Mouse (Mus musculus) C2C12 (cell line): ENCODE measurements around the gene Akap2. TPM values are rescaled to one million over a fixed set of nuclear protein-coding genes. Genes with fewer than 3 reads are reported as not detected.

Experiments
- H3K27me3 ChIP-seq: one replicate; pipeline ENCODE4 v1.6.1; 2011; ENCODE audit not compliant: control insufficient read depth, insufficient read depth, insufficient read length
- H3K36me3 ChIP-seq: one replicate; pipeline ENCODE4 v1.6.1; 2011; ENCODE audit not compliant: control insufficient read depth, insufficient read depth
- H3K4me3 ChIP-seq: one replicate; pipeline ENCODE4 v1.5.1; 2011; ENCODE audit warnings: mild to moderate bottlenecking, control low read depth; ENCODE audit not compliant: poor library complexity, insufficient read depth, severe bottlenecking
- H3K79me2 ChIP-seq: one replicate; pipeline ENCODE4 v1.6.1; 2011; ENCODE audit not compliant: control insufficient read depth, insufficient read depth
- H3K79me3 ChIP-seq: one replicate; pipeline ENCODE4 v1.6.1; 2011; ENCODE audit warnings: low read depth, control low read depth
- H3ac ChIP-seq: one replicate; pipeline ENCODE3; 2011; ENCODE audit warnings: low read depth; ENCODE audit not compliant: control insufficient read depth, insufficient read length
- CEBPB ChIP-seq: IDR thresholded peaks from one replicate; pipeline ENCODE4 v1.6.1; 2011; ENCODE audit warnings: low read depth, mild to moderate bottlenecking, control low read depth, moderate library complexity
- CTCF ChIP-seq: IDR thresholded peaks from one replicate; pipeline ENCODE4 v1.5.1; 2011; ENCODE audit not compliant: control insufficient read depth, insufficient read depth, insufficient read length
- FOSL1 ChIP-seq: IDR thresholded peaks from one replicate; pipeline ENCODE4 v1.8.0; 2011; ENCODE audit warnings: mild to moderate bottlenecking, low read length; ENCODE audit not compliant: poor library complexity, insufficient read depth, severe bottlenecking
- MAX ChIP-seq: IDR thresholded peaks from one replicate; pipeline ENCODE4 v1.6.1; 2011; ENCODE audit warnings: mild to moderate bottlenecking, control low read depth
- MYOD1 ChIP-seq: IDR thresholded peaks from one replicate; pipeline ENCODE4 v1.6.1; 2011; ENCODE audit warnings: low read depth; ENCODE audit not compliant: control insufficient read depth, insufficient read length
- MYOG ChIP-seq: IDR thresholded peaks from one replicate; pipeline ENCODE4 v1.6.1; 2011; ENCODE audit not compliant: control insufficient read depth, insufficient read length; ENCODE audit errors: extremely low read depth
- USF1 ChIP-seq: IDR thresholded peaks from one replicate; pipeline ENCODE4 v1.6.1; 2011; ENCODE audit warnings: low read depth, mild to moderate bottlenecking, control low read depth, moderate library complexity
- polyA plus RNA-seq: library from polyadenylated mRNA; unstranded; fragments of >200 nt; fragmentation: generic; extraction: Trizol; gene quantifications from one replicate; pipeline ENCODE4 v1.2.1, GENCODE M21; 2012; ENCODE audit warnings: missing spikeins

Akap2 gene
- polyA plus RNA-seq, 1 experiment = 37.0 TPM

DNA sequence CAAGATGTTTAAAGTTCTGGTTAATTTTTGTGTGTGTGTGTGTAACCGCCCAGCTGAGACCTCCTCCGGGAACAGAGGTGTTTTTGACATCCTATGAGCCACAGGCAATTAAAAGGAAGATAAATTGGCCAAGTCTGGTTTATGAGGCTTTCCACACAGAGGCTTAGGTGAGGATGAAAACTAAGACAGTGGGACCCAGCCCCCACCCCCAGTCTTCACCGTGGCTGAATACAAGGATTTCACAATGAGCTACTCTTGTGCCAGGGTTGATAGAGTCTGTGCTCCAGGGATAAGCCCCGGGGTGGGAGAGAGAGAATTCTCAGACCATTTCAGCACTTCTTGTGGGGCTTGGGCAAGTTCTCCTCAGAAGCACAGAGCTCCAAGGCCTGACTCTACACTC is 33.6 kb downstream of the Akap2 start:
- Histone ChIP-seq H3K4me3 (no peak overlapping the region), H3K27me3 (no peaks in the 10 kb centered on the region), H3ac (no peak overlapping the region), H3K79me2 (no peaks in the 10 kb centered on the region), H3K79me3 (no peaks in the 10 kb centered on the region), H3K36me3 (no peaks in the 10 kb centered on the region)
- no peak for TF ChIP-seq CEBPB
- no peak for TF ChIP-seq USF1
- no peak for TF ChIP-seq MYOG
- no peak for TF ChIP-seq FOSL1
- TF ChIP-seq MAX = no peak

DNA sequence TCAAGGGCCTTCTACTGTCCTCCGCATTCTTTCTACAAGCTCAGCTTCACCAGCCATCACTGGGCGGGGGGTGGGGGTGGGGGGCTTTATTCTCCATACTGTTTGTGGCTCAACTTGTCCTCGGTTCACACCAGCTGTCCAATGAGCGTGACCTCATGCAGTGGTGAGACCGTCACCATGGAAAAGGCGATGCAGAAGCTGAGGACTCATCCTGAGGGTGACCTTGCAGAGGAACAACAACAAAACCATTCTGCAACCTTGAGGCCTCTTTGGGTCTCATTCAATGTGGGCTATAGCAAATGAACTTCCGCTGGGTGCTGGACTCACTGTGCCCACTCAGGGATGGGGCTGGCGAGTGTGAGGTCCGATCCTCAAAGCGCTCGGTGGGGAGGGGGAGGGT is 34.1 kb downstream of the Akap2 start:
- Histone ChIP-seq H3K36me3 (no peaks in the 10 kb centered on the region), H3K4me3 (no peak overlapping the region), H3K27me3 (no peaks in the 10 kb centered on the region), H3K79me3 (no peaks in the 10 kb centered on the region), H3ac (no peak overlapping the region), H3K79me2 (no peaks in the 10 kb centered on the region)
- TF ChIP-seq CTCF (no peak), MYOD1 (no peak), USF1 (no peak)

DNA sequence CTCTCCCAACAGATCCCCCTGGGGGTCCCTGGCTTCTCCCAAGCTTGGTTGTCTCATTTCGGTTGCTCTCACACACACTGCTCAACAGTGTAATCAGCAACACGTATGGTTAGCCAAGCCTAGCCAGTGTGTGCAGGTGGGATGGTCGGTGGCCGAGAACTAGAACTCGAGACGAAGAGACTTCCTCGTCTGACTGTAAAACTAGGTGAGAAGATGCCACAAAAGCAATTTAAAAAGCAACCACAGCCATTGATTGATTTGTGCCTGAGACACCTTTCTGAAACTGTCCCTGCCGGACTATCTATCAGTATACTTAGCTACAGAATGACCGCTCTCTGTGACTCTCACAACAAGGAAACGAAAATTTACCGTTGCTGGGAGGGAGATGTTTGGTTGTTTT is 37.6 kb downstream of the Akap2 start:
- Histone ChIP-seq H3K4me3 (no peak overlapping the region), H3K79me2 (no peaks in the 10 kb centered on the region), H3K36me3 (no peaks in the 10 kb centered on the region), H3ac (no peak overlapping the region), H3K27me3 (no peaks in the 10 kb centered on the region), H3K79me3 (no peaks in the 10 kb centered on the region)
- TF ChIP-seq MYOD1 (no peak), CTCF (no peak), MYOG (no peak), USF1 (no peak), CEBPB (no peak), MAX (no peak), FOSL1 (no peak)

DNA sequence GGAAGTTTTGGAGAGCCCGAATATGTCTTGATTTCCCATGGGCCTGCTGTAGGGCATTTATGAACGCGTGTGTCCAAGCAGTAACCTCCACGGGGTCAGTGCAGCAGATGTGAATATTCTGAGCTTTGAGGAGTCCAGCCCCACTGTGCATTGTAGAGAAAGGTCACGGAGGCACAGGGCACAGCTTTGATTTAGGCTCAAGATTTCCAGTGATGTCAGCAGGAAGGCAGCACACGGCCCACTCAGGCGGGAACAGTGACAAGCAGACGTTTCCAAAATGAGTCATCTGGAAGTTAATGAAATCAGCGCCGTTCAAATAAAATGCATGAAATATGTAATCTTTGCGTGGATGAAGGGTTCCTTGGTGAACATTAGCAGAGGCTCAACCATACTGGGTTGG is 40.5 kb downstream of the Akap2 start:
- peak; percentile 38 for TF ChIP-seq FOSL1
- TF ChIP-seq CEBPB = no peak
- Histone ChIP-seq H3K79me3 (no peaks in the 10 kb centered on the region), H3K79me2 (no peaks in the 10 kb centered on the region), H3K36me3 (no peaks in the 10 kb centered on the region), H3ac (no peak overlapping the region), H3K27me3 (no peaks in the 10 kb centered on the region), H3K4me3 (no peak overlapping the region)

DNA sequence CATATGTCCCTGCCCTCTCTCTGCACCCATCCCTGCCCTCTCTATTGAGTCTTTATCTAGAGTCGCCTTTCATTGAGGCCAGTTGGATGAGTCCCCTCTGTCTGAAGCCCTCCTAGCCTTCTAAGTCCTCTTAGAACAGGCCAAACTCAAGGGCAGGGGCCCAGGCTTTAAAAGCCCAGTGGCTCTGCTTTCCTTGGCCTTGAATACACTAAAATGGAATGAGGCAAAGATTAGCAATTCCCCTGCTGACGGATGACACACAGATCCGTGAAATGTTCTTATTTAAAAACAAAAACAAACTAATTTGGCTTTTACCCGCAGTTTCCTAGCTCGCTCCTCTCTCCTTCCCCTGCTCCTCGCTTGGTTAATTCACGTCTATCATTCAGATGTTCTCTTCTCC is 45.0 kb downstream of the Akap2 start:
- H3K36me3 ChIP-seq = no peaks in the 10 kb centered on the region
- TF ChIP-seq MAX (no peak), FOSL1 (no peak), CTCF (no peak), CEBPB (no peak), MYOD1 (no peak), USF1 (no peak), MYOG (no peak)

DNA sequence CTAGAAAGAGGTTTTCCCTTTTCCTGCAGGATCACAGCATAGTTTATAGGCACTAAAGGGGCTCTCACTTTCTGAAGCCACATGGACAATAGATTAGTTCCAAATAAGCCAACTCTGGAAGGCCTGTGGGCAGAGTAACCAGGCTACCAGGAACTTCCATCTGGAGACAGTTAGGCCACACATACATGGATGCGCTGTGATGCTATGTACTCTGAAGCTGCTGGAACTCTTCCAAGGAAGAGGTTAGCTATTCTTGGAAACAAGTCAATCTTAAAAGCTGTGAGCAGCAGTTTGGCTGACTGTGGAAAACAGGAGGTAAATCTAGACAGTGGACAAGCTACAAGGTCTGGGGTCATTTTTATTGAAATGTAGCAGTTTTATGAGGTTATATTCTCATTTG is 46.9 kb downstream of the Akap2 start:
- Histone ChIP-seq H3K79me3 (no peaks in the 10 kb centered on the region), H3K27me3 (no peaks in the 10 kb centered on the region), H3K36me3 (no peaks in the 10 kb centered on the region), H3ac (no peak overlapping the region), H3K4me3 (no peak overlapping the region), H3K79me2 (no peaks in the 10 kb centered on the region)
- no peak for TF ChIP-seq FOSL1
- TF ChIP-seq MYOG = no peak
- no peak for TF ChIP-seq MYOD1
- no peak for TF ChIP-seq CEBPB
- no peak for TF ChIP-seq CTCF
- TF ChIP-seq MAX = no peak
- TF ChIP-seq USF1 = no peak

More for the DNA sequence above, 45.0 kb downstream of the Akap2 start:
- Histone ChIP-seq H3K27me3 (no peaks in the 10 kb centered on the region), H3K79me3 (no peaks in the 10 kb centered on the region), H3ac (no peak overlapping the region), H3K79me2 (no peaks in the 10 kb centered on the region), H3K4me3 (no peak overlapping the region)
